Mouse (Mus musculus): ENCODE measurements around the gene Krtap9-3. TPM values are rescaled to one million over a fixed set of nuclear protein-coding genes. Genes with fewer than 3 reads are reported as not detected.
"Not testable (repeated sequence)": the region's sequence is repeated elsewhere in the genome, so short reads cannot be mapped to it uniquely, and the experiment has no call there.

The Krtap9-3 gene
- polyA plus RNA-seq, 1 experiment from 2014 or later, result not detected

- not testable (repeated sequence) for H3K9me3 ChIP-seq (replicated peaks)
Observed at GRCm38 (mm10) chr11:99610089-99610488, 12.2 kb upstream of the Krtap9-3 start, which contains the start of gene Gm11937. Gm11937 (minus strand) TSS chr11:99610189.

GRCm38 (mm10) chr11:99609126-99609525 is 11.2 kb upstream of the Krtap9-3 start:
- Histone ChIP-seq H3K9ac (no peak overlapping the region), H3K27me3 (no peaks in the 10 kb centered on the region), H3K9me3 (replicated peaks) (no peaks in the 10 kb centered on the region), H3K4me1 (replicated peaks) (no peaks in the 10 kb centered on the region), H3K4me2 (no peak overlapping the region), H3K36me3 (replicated peaks) (no peaks in the 10 kb centered on the region), H3K4me3 (replicated peaks) (no peak overlapping the region), H3K27ac (replicated peaks) (no peak overlapping the region)
- 26% methylated on average over 1 of the region's 1 CpGs for WGBS (ENCODE audit: insufficient replicate concordance)
- ATAC-seq (ENCODE audit: insufficient read depth), result no peak

More at GRCm38 (mm10) chr11:99610089-99610488, 12.2 kb upstream of the Krtap9-3 start, which contains the start of gene Gm11937:
- ATAC-seq (ENCODE audit: insufficient read depth); H3K36me3 ChIP-seq (replicated peaks); H3K4me3 ChIP-seq (replicated peaks); H3K4me1 ChIP-seq (replicated peaks); H3K27ac ChIP-seq (replicated peaks); H3K9ac ChIP-seq; H3K27me3 ChIP-seq; H3K4me2 ChIP-seq: not testable (repeated sequence)
- 35% methylated on average over 2 of the region's 2 CpGs for WGBS (ENCODE audit: insufficient replicate concordance)

DNA sequence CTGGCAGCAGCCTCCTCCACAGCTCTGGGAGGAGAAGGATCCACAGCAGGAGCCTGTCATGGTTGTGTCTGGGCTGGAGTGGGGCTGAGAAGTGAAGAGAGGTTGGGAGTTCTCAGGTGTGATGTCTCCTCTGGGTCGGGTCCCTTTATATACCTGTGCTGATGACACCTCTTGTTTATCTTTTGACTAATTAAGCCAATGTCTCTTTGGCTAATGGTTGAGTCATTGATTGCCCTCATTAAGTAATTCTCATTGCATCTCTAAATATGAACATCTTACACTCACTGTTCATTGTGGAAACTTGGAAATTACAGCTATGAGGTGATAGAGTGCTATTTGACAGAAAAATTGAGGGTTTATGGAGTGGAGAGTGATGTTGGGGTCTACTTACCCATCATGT is 5.3 kb upstream of the Krtap9-3 start, which contains the start of gene Gm11938:
Gene Gm11938, minus strand, starts transcription at position 101 of the 400 bp plus-strand sequence.
- not testable (repeated sequence) for H3K4me2 ChIP-seq; H3K4me3 ChIP-seq (replicated peaks); H3K27me3 ChIP-seq; ATAC-seq (ENCODE audit: insufficient read depth); H3K9ac ChIP-seq; H3K4me1 ChIP-seq (replicated peaks); H3K9me3 ChIP-seq (replicated peaks); H3K36me3 ChIP-seq (replicated peaks); H3K27ac ChIP-seq (replicated peaks)
- 43% methylated on average over 1 of the region's 1 CpGs for WGBS (ENCODE audit: insufficient replicate concordance)

DNA sequence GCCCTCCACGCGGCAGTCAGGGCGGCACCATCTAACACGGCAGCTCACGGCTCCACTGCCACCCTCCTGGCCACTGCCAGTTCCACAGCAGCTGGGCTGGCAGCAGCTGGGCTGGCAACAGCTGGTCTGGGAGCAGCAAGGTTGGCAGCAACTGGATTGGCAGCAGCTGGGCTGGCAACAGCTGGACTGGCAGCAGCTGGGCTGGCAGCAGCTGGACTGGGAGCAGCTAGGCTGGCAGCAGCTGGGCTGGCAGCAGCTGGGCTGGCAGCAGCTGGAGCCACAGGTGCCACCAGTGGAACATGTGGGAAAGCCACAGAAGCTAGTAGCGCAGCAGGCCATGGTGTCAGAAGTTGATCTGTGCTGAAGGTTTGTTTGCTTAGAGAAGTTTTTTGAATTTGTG is 6.9 kb downstream of the Krtap9-3 start, which contains the start of gene Krtap1-3:
Gene Krtap1-3, minus strand, starts transcription at position 359 of the 400 bp plus-strand sequence.
- no peak within 1 kb of the TSS for H3K27ac ChIP-seq (replicated peaks)
- no peaks in the 10 kb centered on the region for H3K4me1 ChIP-seq (replicated peaks)
- no peaks in the 10 kb centered on the region for H3K9me3 ChIP-seq (replicated peaks)
- H3K4me2 ChIP-seq, result no peak within 1 kb of the TSS
- no peak for ATAC-seq (ENCODE audit: insufficient read depth)
- no peaks in the 10 kb centered on the region for H3K27me3 ChIP-seq
- H3K4me3 ChIP-seq (replicated peaks), result no peak within 1 kb of the TSS
- H3K9ac ChIP-seq, result no peak within 1 kb of the TSS
- WGBS (ENCODE audit: insufficient replicate concordance), result 78% methylated on average over 6 of the region's 6 CpGs
- no peaks in the 10 kb centered on the region for H3K36me3 ChIP-seq (replicated peaks)

GRCm38 (mm10) chr11:99585096-99585495 is 12.8 kb downstream of the Krtap9-3 start:
- ATAC-seq (ENCODE audit: insufficient read depth), result no peak
- Histone ChIP-seq H3K9me3 (replicated peaks) (no peaks in the 10 kb centered on the region), H3K4me2 (no peak overlapping the region), H3K4me1 (replicated peaks) (no peaks in the 10 kb centered on the region), H3K27me3 (no peaks in the 10 kb centered on the region), H3K36me3 (replicated peaks) (no peaks in the 10 kb centered on the region), H3K4me3 (replicated peaks) (no peak overlapping the region), H3K27ac (replicated peaks) (no peak overlapping the region), H3K9ac (no peak overlapping the region)
- WGBS (ENCODE audit: insufficient replicate concordance), result 78% methylated on average over 7 of the region's 7 CpGs

DNA sequence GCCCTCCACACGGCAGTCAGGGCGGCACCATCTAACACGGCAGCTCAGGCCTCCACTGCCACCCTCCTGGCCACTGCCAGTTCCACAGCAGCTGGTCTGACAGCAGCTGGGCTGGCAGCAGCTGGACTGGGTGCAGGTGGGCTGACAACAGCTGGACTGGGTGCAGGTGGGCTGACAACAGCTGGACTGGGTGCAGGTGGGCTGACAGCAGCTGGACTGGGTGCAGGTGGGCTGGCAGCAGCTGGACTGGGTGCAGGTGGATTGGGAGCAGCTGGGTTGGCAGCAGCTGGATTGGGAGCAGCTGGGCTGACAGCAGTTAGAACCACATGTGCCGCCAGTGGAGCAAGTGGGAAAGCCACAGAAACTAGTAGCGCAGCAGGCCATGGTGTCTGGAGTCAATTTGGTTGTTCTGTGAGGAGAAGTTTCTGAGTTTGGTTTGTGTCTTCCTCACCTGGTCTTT is 14.6 kb downstream of the Krtap9-3 start, which contains the start of gene Krtap1-4:
Gene Krtap1-4, minus strand, starts transcription at position 410 of the 460 bp plus-strand sequence.
- H3K4me3 ChIP-seq (replicated peaks), result no peak within 1 kb of the TSS
- H3K9me3 ChIP-seq (replicated peaks), result no peaks in the 10 kb centered on the region
- no peak for ATAC-seq (ENCODE audit: insufficient read depth)
- 65% methylated on average over 5 of the region's 5 CpGs for WGBS (ENCODE audit: insufficient replicate concordance)
- no peaks in the 10 kb centered on the region for H3K27me3 ChIP-seq
- no peak within 1 kb of the TSS for H3K9ac ChIP-seq
- no peak within 1 kb of the TSS for H3K4me2 ChIP-seq
- H3K27ac ChIP-seq (replicated peaks), result no peak within 1 kb of the TSS
- no peaks in the 10 kb centered on the region for H3K36me3 ChIP-seq (replicated peaks)
- H3K4me1 ChIP-seq (replicated peaks), result no peaks in the 10 kb centered on the region

DNA sequence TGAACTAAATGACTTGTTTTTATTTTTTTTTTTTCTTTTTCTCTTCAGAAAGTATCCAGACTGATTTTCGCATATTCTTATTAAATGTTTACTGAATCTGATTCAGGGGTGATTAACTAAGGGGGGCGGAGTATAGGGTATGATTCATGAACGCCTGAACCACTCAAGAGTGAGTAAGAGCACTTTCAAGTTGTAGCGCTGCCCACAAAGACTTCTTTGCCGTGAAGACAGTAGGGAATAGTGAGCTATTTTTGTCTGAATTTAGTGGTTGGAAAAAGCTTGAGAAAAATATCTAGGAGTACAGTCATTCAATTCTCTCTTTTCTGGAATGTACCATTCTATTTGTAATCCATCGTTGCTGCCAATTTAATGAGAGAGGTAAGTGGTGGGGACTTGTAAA is 16.3 kb downstream of the Krtap9-3 start:
- Histone ChIP-seq H3K4me3 (replicated peaks) (no peak overlapping the region), H3K9ac (no peak overlapping the region), H3K4me1 (replicated peaks) (no peaks in the 10 kb centered on the region), H3K4me2 (no peak overlapping the region), H3K9me3 (replicated peaks) (no peaks in the 10 kb centered on the region), H3K27me3 (no peaks in the 10 kb centered on the region), H3K27ac (replicated peaks) (no peak overlapping the region), H3K36me3 (replicated peaks) (no peaks in the 10 kb centered on the region)
- ATAC-seq (ENCODE audit: insufficient read depth), result no peak
- WGBS (ENCODE audit: insufficient replicate concordance), result 67% methylated on average over 6 of the region's 6 CpGs

DNA sequence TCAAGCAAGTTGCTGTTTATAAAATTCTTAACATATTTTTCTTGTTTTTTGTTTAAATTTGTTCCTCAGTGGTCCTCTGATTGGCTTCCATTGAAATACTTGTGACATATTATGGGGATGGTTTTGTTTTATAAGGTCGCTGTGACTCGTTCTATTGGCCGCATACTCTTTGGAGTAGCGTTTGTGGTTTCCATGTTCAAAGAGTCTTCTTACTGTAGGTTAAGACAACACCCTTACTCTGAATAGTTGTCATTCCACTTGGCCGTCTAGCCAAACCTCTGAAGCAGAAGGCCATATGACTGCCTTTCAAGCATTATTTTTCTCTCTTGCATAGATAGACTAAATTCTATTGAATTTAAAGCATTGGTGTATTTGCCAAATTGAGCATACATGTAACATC is 16.9 kb downstream of the Krtap9-3 start:
- no peak for ATAC-seq (ENCODE audit: insufficient read depth)
- Histone ChIP-seq H3K4me2 (no peak overlapping the region), H3K36me3 (replicated peaks) (no peaks in the 10 kb centered on the region), H3K9me3 (replicated peaks) (no peaks in the 10 kb centered on the region), H3K27ac (replicated peaks) (no peak overlapping the region), H3K4me1 (replicated peaks) (no peaks in the 10 kb centered on the region), H3K27me3 (no peaks in the 10 kb centered on the region), H3K4me3 (replicated peaks) (no peak overlapping the region), H3K9ac (no peak overlapping the region)
- WGBS (ENCODE audit: insufficient replicate concordance), result 77% methylated on average over 5 of the region's 5 CpGs

- H3K9ac ChIP-seq, result no peak within 1 kb of the TSS
- no peak within 1 kb of the TSS for H3K27ac ChIP-seq (replicated peaks)
- no peaks in the 10 kb centered on the region for H3K4me1 ChIP-seq (replicated peaks)
- H3K27me3 ChIP-seq, result no peaks in the 10 kb centered on the region
- no peaks in the 10 kb centered on the region for H3K36me3 ChIP-seq (replicated peaks)
- H3K9me3 ChIP-seq (replicated peaks), result no peaks in the 10 kb centered on the region
- 72% methylated on average over 6 of the region's 6 CpGs for WGBS (ENCODE audit: insufficient replicate concordance)
- no peak within 1 kb of the TSS for H3K4me3 ChIP-seq (replicated peaks)
- ATAC-seq (ENCODE audit: insufficient read depth), result no peak
- no peak within 1 kb of the TSS for H3K4me2 ChIP-seq
Observed at GRCm38 (mm10) chr11:99580636-99581035, 17.3 kb downstream of the Krtap9-3 start, which contains the start of gene Krtap1-5. Krtap1-5 (minus strand) TSS chr11:99581016.

GRCm38 (mm10) chr11:99574106-99574505 is 23.8 kb downstream of the Krtap9-3 start:
- Histone ChIP-seq H3K27ac (replicated peaks) (no peak overlapping the region), H3K36me3 (replicated peaks) (no peaks in the 10 kb centered on the region), H3K4me2 (no peak overlapping the region), H3K4me3 (replicated peaks) (no peak overlapping the region), H3K9me3 (replicated peaks) (no peaks in the 10 kb centered on the region), H3K27me3 (no peaks in the 10 kb centered on the region), H3K9ac (no peak overlapping the region), H3K4me1 (replicated peaks) (no peaks in the 10 kb centered on the region)
- no peak for ATAC-seq (ENCODE audit: insufficient read depth)
- WGBS (ENCODE audit: insufficient replicate concordance), result 0% methylated on average over 7 of the region's 7 CpGs

GRCm38 (mm10) chr11:99573164-99573563 is 24.7 kb downstream of the Krtap9-3 start:
- H3K27me3 ChIP-seq, result no peaks in the 10 kb centered on the region
- no peaks in the 10 kb centered on the region for H3K9me3 ChIP-seq (replicated peaks)
- no peak for ATAC-seq (ENCODE audit: insufficient read depth)
- no peak overlapping the region for H3K9ac ChIP-seq
- no peak overlapping the region for H3K27ac ChIP-seq (replicated peaks)
- no peaks in the 10 kb centered on the region for H3K4me1 ChIP-seq (replicated peaks)
- WGBS (ENCODE audit: insufficient replicate concordance), result 44% methylated on average over 4 of the region's 4 CpGs
- no peak overlapping the region for H3K4me2 ChIP-seq
- H3K4me3 ChIP-seq (replicated peaks), result no peak overlapping the region
- H3K36me3 ChIP-seq (replicated peaks), result no peaks in the 10 kb centered on the region

GRCm38 (mm10) chr11:99566530-99566929 is 31.4 kb downstream of the Krtap9-3 start, which contains the start of gene Krtap3-1:
Krtap3-1 (minus strand) TSS chr11:99566630.
- Histone ChIP-seq H3K27me3 (no peaks in the 10 kb centered on the region), H3K4me3 (replicated peaks) (no peak within 1 kb of the TSS), H3K9me3 (replicated peaks) (no peaks in the 10 kb centered on the region), H3K9ac (no peak within 1 kb of the TSS), H3K4me2 (no peak within 1 kb of the TSS), H3K27ac (replicated peaks) (no peak within 1 kb of the TSS), H3K36me3 (replicated peaks) (no peaks in the 10 kb centered on the region), H3K4me1 (replicated peaks) (no peaks in the 10 kb centered on the region)
- 69% methylated on average over 7 of the region's 7 CpGs for WGBS (ENCODE audit: insufficient replicate concordance)
- no peak for ATAC-seq (ENCODE audit: insufficient read depth)

Measured in liver, embryonic 15.5 days (tissue).